Mouse (Mus musculus): Measurements from ENCODE around the gene Ube2e2. TPM values are rescaled to one million over a fixed set of nuclear protein-coding genes. Genes with fewer than 3 reads are reported as not detected.

Ube2e2 gene
- total and polyA plus RNA-seq, 2 experiments = 25.2 to 84.8 TPM

GRCm38 (mm10) chr14:18601927-18602326 lies 292.1 kb downstream of the Ube2e2 start:
- Histone ChIP-seq H3K27me3 (ENCODE audit: control insufficient read depth, insufficient read depth, low read length) (no peaks in the 10 kb centered on the region), H3K79me2 (ENCODE audit: control insufficient read depth, insufficient read depth, low read length) (no peaks in the 10 kb centered on the region), H3K36me3 (ENCODE audit: control insufficient read depth, insufficient read depth, low read length) (no peaks in the 10 kb centered on the region), H3K9ac (ENCODE audit: low read depth, low read length) (no peak overlapping the region), H3K27ac (replicated peaks; ENCODE audit: insufficient read depth, low read depth, low read length) (no peak overlapping the region), H3K4me3 (ENCODE audit: insufficient read depth, low read depth, low read length) (no peak overlapping the region), H3K4me1 (ENCODE audit: control insufficient read depth, insufficient read depth, low read length) (no peaks in the 10 kb centered on the region)
- WGBS = 85% methylated on average over 1 of the region's 1 CpGs
- TF ChIP-seq POLR2A (IDR thresholded peaks at IDR 0.05; ENCODE audit: extremely low read depth, insufficient read depth, low read length) (no peak), CTCF (IDR thresholded peaks at IDR 0.05; ENCODE audit: low read depth, low read length) (no peak)
- no peak for DNase-seq (ENCODE audit: extremely low read depth, low read depth, low spot score)

GRCm38 (mm10) chr14:18586239-18587034 lies 307.6 kb downstream of the Ube2e2 start:
- 88% methylated on average over 4 of the region's 4 CpGs for WGBS
- Histone ChIP-seq H3K27me3 (ENCODE audit: control insufficient read depth, insufficient read depth, low read length) (no peaks in the 10 kb centered on the region), H3K36me3 (ENCODE audit: control insufficient read depth, insufficient read depth, low read length) (no peaks in the 10 kb centered on the region), H3K79me2 (ENCODE audit: control insufficient read depth, insufficient read depth, low read length) (no peaks in the 10 kb centered on the region), H3K4me3 (ENCODE audit: insufficient read depth, low read depth, low read length) (no peak overlapping the region), H3K9ac (ENCODE audit: low read depth, low read length) (no peak overlapping the region), H3K4me1 (ENCODE audit: control insufficient read depth, insufficient read depth, low read length) (no peaks in the 10 kb centered on the region), H3K27ac (replicated peaks; ENCODE audit: insufficient read depth, low read depth, low read length) (no peak overlapping the region)
- TF ChIP-seq POLR2A (IDR thresholded peaks at IDR 0.05; ENCODE audit: extremely low read depth, insufficient read depth, low read length) (no peak), CTCF (IDR thresholded peaks at IDR 0.05; ENCODE audit: low read depth, low read length) (no peak)
- no peak for DNase-seq (ENCODE audit: extremely low read depth, low read depth, low spot score)

- no peaks in the 10 kb centered on the region; the same call in 1 of the 2 replicates for H3K36me3 ChIP-seq (ENCODE audit: control insufficient read depth, insufficient read depth, low read length)
- TF ChIP-seq POLR2A (IDR thresholded peaks at IDR 0.05; ENCODE audit: extremely low read depth, insufficient read depth, low read length) = no peak
- no peak for TF ChIP-seq CTCF (IDR thresholded peaks at IDR 0.05; ENCODE audit: low read depth, low read length)
- DNase-seq (ENCODE audit: extremely low read depth, low read depth, low spot score) = no peak
- no peak overlapping the region for H3K9ac ChIP-seq (ENCODE audit: low read depth, low read length)
- H3K4me3 ChIP-seq (ENCODE audit: insufficient read depth, low read depth, low read length) = no peak overlapping the region
- no peak overlapping the region for H3K27ac ChIP-seq (replicated peaks; ENCODE audit: insufficient read depth, low read depth, low read length)
- 94% methylated on average over 4 of the region's 4 CpGs for WGBS
- no peaks in the 10 kb centered on the region for H3K27me3 ChIP-seq (ENCODE audit: control insufficient read depth, insufficient read depth, low read length)
- no peaks in the 10 kb centered on the region for H3K79me2 ChIP-seq (ENCODE audit: control insufficient read depth, insufficient read depth, low read length)
- no peaks in the 10 kb centered on the region for H3K4me1 ChIP-seq (ENCODE audit: control insufficient read depth, insufficient read depth, low read length)
These were observed 312.3 kb downstream of the Ube2e2 start for GRCm38 (mm10) chr14:18581735-18582134.

- DNase-seq (ENCODE audit: extremely low read depth, low read depth, low spot score) = no peak
- TF ChIP-seq CTCF (IDR thresholded peaks at IDR 0.05; ENCODE audit: low read depth, low read length) (no peak), POLR2A (IDR thresholded peaks at IDR 0.05; ENCODE audit: extremely low read depth, insufficient read depth, low read length) (no peak)
- Histone ChIP-seq H3K36me3 (ENCODE audit: control insufficient read depth, insufficient read depth, low read length) (no peaks in the 10 kb centered on the region; the same call in 1 of the 2 replicates), H3K4me3 (ENCODE audit: insufficient read depth, low read depth, low read length) (no peak overlapping the region), H3K4me1 (ENCODE audit: control insufficient read depth, insufficient read depth, low read length) (peaks cover 1% of the 10 kb centered on the region), H3K79me2 (ENCODE audit: control insufficient read depth, insufficient read depth, low read length) (no peaks in the 10 kb centered on the region), H3K9ac (ENCODE audit: low read depth, low read length) (no peak overlapping the region), H3K27me3 (ENCODE audit: control insufficient read depth, insufficient read depth, low read length) (no peaks in the 10 kb centered on the region), H3K27ac (replicated peaks; ENCODE audit: insufficient read depth, low read depth, low read length) (no peak overlapping the region)
- WGBS = 87% methylated on average over 2 of the region's 2 CpGs
These were observed 319.3 kb downstream of the Ube2e2 start for GRCm38 (mm10) chr14:18574756-18575155.

- H3K36me3 ChIP-seq (ENCODE audit: control insufficient read depth, insufficient read depth, low read length) = no peaks in the 10 kb centered on the region; the same call in 1 of the 2 replicates
- no peak overlapping the region for H3K4me3 ChIP-seq (ENCODE audit: insufficient read depth, low read depth, low read length)
- no peaks in the 10 kb centered on the region for H3K79me2 ChIP-seq (ENCODE audit: control insufficient read depth, insufficient read depth, low read length)
- 93% methylated on average over 10 of the region's 10 CpGs for WGBS
- no peak overlapping the region for H3K9ac ChIP-seq (ENCODE audit: low read depth, low read length)
- no peak for DNase-seq (ENCODE audit: extremely low read depth, low read depth, low spot score)
- no peak overlapping the region for H3K27ac ChIP-seq (replicated peaks; ENCODE audit: insufficient read depth, low read depth, low read length)
- peaks cover 1% of the 10 kb centered on the region for H3K4me1 ChIP-seq (ENCODE audit: control insufficient read depth, insufficient read depth, low read length)
- TF ChIP-seq POLR2A (IDR thresholded peaks at IDR 0.05; ENCODE audit: extremely low read depth, insufficient read depth, low read length) (no peak), CTCF (IDR thresholded peaks at IDR 0.05; ENCODE audit: low read depth, low read length) (no peak)
- no peaks in the 10 kb centered on the region for H3K27me3 ChIP-seq (ENCODE audit: control insufficient read depth, insufficient read depth, low read length)
These were observed 319.8 kb downstream of the Ube2e2 start for GRCm38 (mm10) chr14:18574130-18574721.
